Mouse (Mus musculus) E14TG2a.4 (cell line): ENCODE data around the gene Bcl6b.

Source experiments
- CTCF ChIP-seq: conservative IDR thresholded peaks from 2 replicates; pipeline ENCODE4 v1.5.1; 2014; ENCODE audit warnings: low read length
- POU5F1 ChIP-seq: IDR thresholded peaks from 2 replicates; pipeline ENCODE4 v1.6.1; 2014; ENCODE audit warnings: low read length, borderline replicate concordance

DNA sequence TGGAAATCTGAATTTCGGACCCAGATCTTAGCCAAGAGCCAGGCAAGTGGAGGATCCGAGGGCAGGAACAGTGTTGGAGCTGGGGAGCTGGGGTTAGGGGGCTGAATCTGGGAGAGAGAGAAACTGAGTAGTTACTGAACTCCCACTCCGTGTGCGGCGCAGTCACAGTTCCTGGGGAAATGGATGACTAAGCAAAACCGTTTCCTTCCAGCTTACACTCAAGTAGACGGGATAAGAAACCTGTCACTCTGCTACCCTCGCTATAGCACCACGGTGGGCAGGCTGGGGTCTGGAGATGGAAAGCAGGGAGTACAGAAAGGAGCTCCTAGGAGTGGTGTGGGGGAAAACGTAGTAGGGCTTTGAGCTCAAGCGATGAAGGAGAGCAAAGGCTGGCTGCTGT lies 20.6 kb upstream of the Bcl6b start:
- no peak for TF ChIP-seq CTCF
- no peak for TF ChIP-seq POU5F1
